Mouse (Mus musculus): ENCODE results near the gene Gmeb1. TPM values are rescaled to one million over a fixed set of nuclear protein-coding genes. Genes with fewer than 3 reads are reported as not detected.

The Gmeb1 gene
- polyA plus RNA-seq, 1 experiment from 2014 or later = 37.4 TPM

- Histone ChIP-seq H3K4me1 (ENCODE audit: control insufficient read depth, insufficient read depth, low read length) (no peaks in the 10 kb centered on the region), H3K27ac (ENCODE audit: low read length) (no peak overlapping the region; the same call in 1 of the 2 replicates), H3K36me3 (ENCODE audit: control insufficient read depth, insufficient read depth, low read length) (peaks cover 8% of the 10 kb centered on the region), H3K9ac (replicated peaks; ENCODE audit: low read depth, low read length) (no peak overlapping the region), H3K9me3 (ENCODE audit: control insufficient read depth, low read depth, low read length) (no peaks in the 10 kb centered on the region), H3K27me3 (ENCODE audit: control insufficient read depth, insufficient read depth, low read length) (no peaks in the 10 kb centered on the region), H3K4me2 (replicated peaks; ENCODE audit: low read depth, low read length) (no peak overlapping the region), H3K4me3 (ENCODE audit: low read depth, low read length) (no peak overlapping the region)
- no peak for ATAC-seq (ENCODE audit: insufficient number of reproducible peaks, insufficient read depth, low FRiP score, low read depth)
- WGBS = 66% methylated on average over 2 of the region's 2 CpGs
These were observed 7.8 kb downstream of the Gmeb1 start for GRCm38 (mm10) chr4:132253622-132254021.

GRCm38 (mm10) chr4:132253128-132253527 is 8.3 kb downstream of the Gmeb1 start:
- ATAC-seq (ENCODE audit: insufficient number of reproducible peaks, insufficient read depth, low FRiP score, low read depth) = no peak
- H3K4me3 ChIP-seq (ENCODE audit: low read depth, low read length) = no peak overlapping the region
- no peaks in the 10 kb centered on the region for H3K9me3 ChIP-seq (ENCODE audit: control insufficient read depth, low read depth, low read length)
- no peak overlapping the region for H3K4me2 ChIP-seq (replicated peaks; ENCODE audit: low read depth, low read length)
- no peak overlapping the region; the same call in 1 of the 2 replicates for H3K27ac ChIP-seq (ENCODE audit: low read length)
- peaks cover 12% of the 10 kb centered on the region for H3K36me3 ChIP-seq (ENCODE audit: control insufficient read depth, insufficient read depth, low read length)
- no peak overlapping the region for H3K9ac ChIP-seq (replicated peaks; ENCODE audit: low read depth, low read length)
- no peaks in the 10 kb centered on the region for H3K4me1 ChIP-seq (ENCODE audit: control insufficient read depth, insufficient read depth, low read length)
- no peaks in the 10 kb centered on the region for H3K27me3 ChIP-seq (ENCODE audit: control insufficient read depth, insufficient read depth, low read length)
- 84% methylated on average over 8 of the region's 8 CpGs for WGBS

GRCm38 (mm10) chr4:132251596-132251995 is 9.8 kb downstream of the Gmeb1 start:
- no peaks in the 10 kb centered on the region for H3K4me1 ChIP-seq (ENCODE audit: control insufficient read depth, insufficient read depth, low read length)
- no peak overlapping the region for H3K4me3 ChIP-seq (ENCODE audit: low read depth, low read length)
- H3K36me3 ChIP-seq (ENCODE audit: control insufficient read depth, insufficient read depth, low read length) = peaks cover 20% of the 10 kb centered on the region
- H3K9ac ChIP-seq (replicated peaks; ENCODE audit: low read depth, low read length) = no peak overlapping the region
- ATAC-seq (ENCODE audit: insufficient number of reproducible peaks, insufficient read depth, low FRiP score, low read depth) = no peak
- H3K27me3 ChIP-seq (ENCODE audit: control insufficient read depth, insufficient read depth, low read length) = no peaks in the 10 kb centered on the region
- H3K4me2 ChIP-seq (replicated peaks; ENCODE audit: low read depth, low read length) = no peak overlapping the region
- no peaks in the 10 kb centered on the region for H3K9me3 ChIP-seq (ENCODE audit: control insufficient read depth, low read depth, low read length)
- WGBS = 81% methylated on average over 9 of the region's 9 CpGs
- no peak overlapping the region for H3K27ac ChIP-seq (ENCODE audit: low read length)

- no peak overlapping the region for H3K4me3 ChIP-seq (ENCODE audit: low read depth, low read length)
- no peak overlapping the region for H3K4me2 ChIP-seq (replicated peaks; ENCODE audit: low read depth, low read length)
- ATAC-seq (ENCODE audit: insufficient number of reproducible peaks, insufficient read depth, low FRiP score, low read depth) = no peak
- WGBS = 84% methylated on average over 5 of the region's 5 CpGs
- no peak overlapping the region for H3K27ac ChIP-seq (ENCODE audit: low read length)
- H3K27me3 ChIP-seq (ENCODE audit: control insufficient read depth, insufficient read depth, low read length) = no peaks in the 10 kb centered on the region
- H3K9me3 ChIP-seq (ENCODE audit: control insufficient read depth, low read depth, low read length) = no peaks in the 10 kb centered on the region
- no peak overlapping the region for H3K9ac ChIP-seq (replicated peaks; ENCODE audit: low read depth, low read length)
- no peaks in the 10 kb centered on the region for H3K4me1 ChIP-seq (ENCODE audit: control insufficient read depth, insufficient read depth, low read length)
- peaks cover 40% of the 10 kb centered on the region for H3K36me3 ChIP-seq (ENCODE audit: control insufficient read depth, insufficient read depth, low read length)
These were observed 13.9 kb downstream of the Gmeb1 start for GRCm38 (mm10) chr4:132247451-132247997.

GRCm38 (mm10) chr4:132245643-132246042 is 15.8 kb downstream of the Gmeb1 start:
- no peak for ATAC-seq (ENCODE audit: insufficient number of reproducible peaks, insufficient read depth, low FRiP score, low read depth)
- Histone ChIP-seq H3K9ac (replicated peaks; ENCODE audit: low read depth, low read length) (no peak overlapping the region), H3K9me3 (ENCODE audit: control insufficient read depth, low read depth, low read length) (no peaks in the 10 kb centered on the region), H3K4me2 (replicated peaks; ENCODE audit: low read depth, low read length) (no peak overlapping the region), H3K36me3 (ENCODE audit: control insufficient read depth, insufficient read depth, low read length) (peaks cover 53% of the 10 kb centered on the region), H3K27ac (ENCODE audit: low read length) (no peak overlapping the region), H3K4me3 (ENCODE audit: low read depth, low read length) (no peak overlapping the region), H3K27me3 (ENCODE audit: control insufficient read depth, insufficient read depth, low read length) (no peaks in the 10 kb centered on the region), H3K4me1 (ENCODE audit: control insufficient read depth, insufficient read depth, low read length) (no peaks in the 10 kb centered on the region)
- whole genome bisulfite sequencing = 97% methylated on average over 3 of the region's 3 CpGs

- no peaks in the 10 kb centered on the region for H3K4me1 ChIP-seq (ENCODE audit: control insufficient read depth, insufficient read depth, low read length)
- H3K4me3 ChIP-seq (ENCODE audit: low read depth, low read length) = no peak overlapping the region
- H3K27me3 ChIP-seq (ENCODE audit: control insufficient read depth, insufficient read depth, low read length) = no peaks in the 10 kb centered on the region
- no peak overlapping the region for H3K27ac ChIP-seq (ENCODE audit: low read length)
- H3K9ac ChIP-seq (replicated peaks; ENCODE audit: low read depth, low read length) = no peak overlapping the region
- H3K4me2 ChIP-seq (replicated peaks; ENCODE audit: low read depth, low read length) = no peak overlapping the region
- 90% methylated on average over 3 of the region's 3 CpGs for WGBS
- H3K9me3 ChIP-seq (ENCODE audit: control insufficient read depth, low read depth, low read length) = no peaks in the 10 kb centered on the region
- H3K36me3 ChIP-seq (ENCODE audit: control insufficient read depth, insufficient read depth, low read length) = peaks cover 52% of the 10 kb centered on the region
- ATAC-seq (ENCODE audit: insufficient number of reproducible peaks, insufficient read depth, low FRiP score, low read depth) = no peak
These were observed 20.2 kb downstream of the Gmeb1 start for GRCm38 (mm10) chr4:132241208-132241607.

- Histone ChIP-seq H3K27ac (ENCODE audit: low read length) (no peak overlapping the region), H3K4me3 (ENCODE audit: low read depth, low read length) (no peak overlapping the region), H3K9me3 (ENCODE audit: control insufficient read depth, low read depth, low read length) (no peaks in the 10 kb centered on the region), H3K9ac (replicated peaks; ENCODE audit: low read depth, low read length) (no peak overlapping the region), H3K4me2 (replicated peaks; ENCODE audit: low read depth, low read length) (no peak overlapping the region), H3K36me3 (ENCODE audit: control insufficient read depth, insufficient read depth, low read length) (peaks cover 49% of the 10 kb centered on the region), H3K4me1 (ENCODE audit: control insufficient read depth, insufficient read depth, low read length) (no peaks in the 10 kb centered on the region), H3K27me3 (ENCODE audit: control insufficient read depth, insufficient read depth, low read length) (no peaks in the 10 kb centered on the region)
- ATAC-seq (ENCODE audit: insufficient number of reproducible peaks, insufficient read depth, low FRiP score, low read depth) = no peak
- 84% methylated on average over 3 of the region's 3 CpGs for WGBS
These were observed 21.0 kb downstream of the Gmeb1 start for GRCm38 (mm10) chr4:132240367-132240766.

- Histone ChIP-seq H3K27me3 (ENCODE audit: control insufficient read depth, insufficient read depth, low read length) (no peaks in the 10 kb centered on the region), H3K27ac (ENCODE audit: low read length) (no peak overlapping the region), H3K4me2 (replicated peaks; ENCODE audit: low read depth, low read length) (no peak overlapping the region), H3K36me3 (ENCODE audit: control insufficient read depth, insufficient read depth, low read length) (peaks cover 57% of the 10 kb centered on the region), H3K4me1 (ENCODE audit: control insufficient read depth, insufficient read depth, low read length) (no peaks in the 10 kb centered on the region), H3K9me3 (ENCODE audit: control insufficient read depth, low read depth, low read length) (no peaks in the 10 kb centered on the region), H3K9ac (replicated peaks; ENCODE audit: low read depth, low read length) (no peak overlapping the region), H3K4me3 (ENCODE audit: low read depth, low read length) (no peak overlapping the region)
- no peak for ATAC-seq (ENCODE audit: insufficient number of reproducible peaks, insufficient read depth, low FRiP score, low read depth)
- 89% methylated on average over 4 of the region's 4 CpGs for WGBS
These were observed 23.0 kb downstream of the Gmeb1 start for GRCm38 (mm10) chr4:132238356-132238755.

GRCm38 (mm10) chr4:132234710-132235109 is 26.7 kb downstream of the Gmeb1 start:
- H3K4me1 ChIP-seq (ENCODE audit: control insufficient read depth, insufficient read depth, low read length) = no peaks in the 10 kb centered on the region
- H3K27me3 ChIP-seq (ENCODE audit: control insufficient read depth, insufficient read depth, low read length) = no peaks in the 10 kb centered on the region
- H3K9ac ChIP-seq (replicated peaks; ENCODE audit: low read depth, low read length) = no peak overlapping the region
- no peak for ATAC-seq (ENCODE audit: insufficient number of reproducible peaks, insufficient read depth, low FRiP score, low read depth)
- H3K27ac ChIP-seq (ENCODE audit: low read length) = no peak overlapping the region
- H3K36me3 ChIP-seq (ENCODE audit: control insufficient read depth, insufficient read depth, low read length) = peaks cover 68% of the 10 kb centered on the region
- H3K4me3 ChIP-seq (ENCODE audit: low read depth, low read length) = no peak overlapping the region
- H3K9me3 ChIP-seq (ENCODE audit: control insufficient read depth, low read depth, low read length) = no peaks in the 10 kb centered on the region
- 92% methylated on average over 8 of the region's 8 CpGs for WGBS
- H3K4me2 ChIP-seq (replicated peaks; ENCODE audit: low read depth, low read length) = no peak overlapping the region

Measured in stomach, embryonic 14.5 days (tissue).